Mouse (Mus musculus): ENCODE measurements around the gene Gm21915.

Gene Gm21915

DNA sequence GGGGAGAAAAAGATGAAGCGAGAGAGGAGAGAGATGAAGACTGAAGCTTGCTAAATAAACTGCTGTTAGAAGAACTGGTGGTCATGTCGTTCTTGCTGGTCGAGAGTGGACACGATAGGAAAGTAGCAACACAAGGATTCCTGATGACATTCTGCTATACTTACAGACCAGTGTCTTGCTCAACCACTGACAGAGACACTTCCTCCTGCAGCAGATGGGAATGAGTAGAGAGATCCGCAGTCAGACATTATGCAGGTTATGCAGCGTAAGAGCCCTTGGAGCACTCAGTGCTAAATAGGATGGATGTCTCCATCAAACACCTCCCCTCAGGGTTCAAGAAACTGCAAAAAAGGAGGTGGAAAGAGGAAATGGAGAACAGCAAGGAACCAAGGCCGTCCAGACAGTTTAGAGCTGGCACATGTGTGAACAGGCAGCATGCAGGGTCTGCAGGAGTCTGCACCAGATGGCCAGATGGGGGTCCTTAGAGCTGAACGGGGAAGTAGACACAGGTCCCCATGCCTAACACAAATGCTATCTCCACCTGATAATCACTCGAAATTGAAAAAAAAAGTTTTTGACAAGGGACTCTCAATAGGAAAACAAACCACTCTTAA lies 4.1 kb upstream of the Gm21915 start:
- no peak for DNase-seq (ENCODE audit: low spot score)

DNA sequence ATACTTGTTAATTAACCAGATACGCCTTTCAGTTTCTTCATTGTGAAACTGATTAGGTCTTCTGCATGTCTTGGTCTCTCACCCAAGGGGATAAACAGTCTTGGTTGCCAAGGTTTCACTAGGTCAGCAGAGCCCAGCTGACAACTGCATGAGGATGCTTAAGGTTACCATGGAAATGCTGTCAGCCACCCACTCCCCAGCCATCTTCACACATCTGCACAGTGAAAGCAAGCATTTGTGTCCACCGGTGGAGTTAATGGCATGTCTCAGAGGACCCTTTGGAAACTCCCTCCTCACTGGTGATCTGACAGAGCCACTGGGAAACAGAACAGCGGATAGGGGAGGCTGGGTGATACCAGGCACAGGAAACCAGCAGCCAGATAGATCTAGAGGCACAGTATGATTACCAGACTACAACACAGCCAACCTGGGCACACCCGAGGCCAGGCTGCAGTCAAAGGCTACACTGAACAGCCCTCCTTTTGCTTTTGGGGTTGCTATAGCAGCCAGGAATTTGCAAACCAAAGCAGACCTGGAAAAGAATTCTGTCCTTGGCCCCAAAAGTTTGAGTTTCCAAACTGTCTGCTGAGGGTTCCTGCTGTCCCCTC lies 1.0 kb downstream of the Gm21915 start:
- no peak for DNase-seq (ENCODE audit: low spot score)

DNA sequence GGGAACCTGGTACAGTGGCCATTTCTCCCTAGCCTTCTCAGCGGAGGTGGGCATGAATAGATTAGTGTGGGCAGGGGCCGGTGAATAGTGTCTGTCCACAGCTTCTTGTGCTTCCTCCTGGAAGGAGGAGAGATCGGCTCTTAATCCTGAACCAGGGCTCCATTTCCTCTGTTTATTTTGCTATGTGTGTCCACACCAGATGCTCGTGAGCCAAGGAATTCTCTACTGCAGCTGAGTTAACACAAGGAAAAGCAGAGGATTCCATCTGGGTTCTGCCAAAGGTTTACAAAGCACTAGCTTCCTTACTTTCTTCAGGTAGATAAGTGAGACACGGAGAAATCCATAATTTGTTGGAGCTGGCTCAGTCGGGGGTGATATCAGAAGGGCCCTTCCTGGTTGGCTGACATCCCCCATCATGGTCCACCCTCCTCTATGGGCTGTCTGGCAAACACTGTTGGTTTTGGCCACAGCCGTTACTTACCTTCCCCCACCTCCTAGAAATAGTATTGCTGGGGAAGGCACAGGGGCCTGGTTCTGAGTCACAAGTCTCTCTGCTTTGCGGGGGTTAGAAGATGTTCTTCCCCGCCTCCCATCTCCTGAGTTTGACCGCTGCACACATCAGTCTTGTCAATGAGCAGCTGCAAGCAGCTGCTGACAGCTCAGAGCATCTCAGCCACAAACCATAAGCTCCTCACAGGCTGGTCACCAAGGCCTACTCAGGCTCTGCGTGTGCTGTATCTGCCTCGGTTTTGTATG lies 5.0 kb downstream of the Gm21915 start:
- DNase-seq (ENCODE audit: low spot score): no peak

DNA sequence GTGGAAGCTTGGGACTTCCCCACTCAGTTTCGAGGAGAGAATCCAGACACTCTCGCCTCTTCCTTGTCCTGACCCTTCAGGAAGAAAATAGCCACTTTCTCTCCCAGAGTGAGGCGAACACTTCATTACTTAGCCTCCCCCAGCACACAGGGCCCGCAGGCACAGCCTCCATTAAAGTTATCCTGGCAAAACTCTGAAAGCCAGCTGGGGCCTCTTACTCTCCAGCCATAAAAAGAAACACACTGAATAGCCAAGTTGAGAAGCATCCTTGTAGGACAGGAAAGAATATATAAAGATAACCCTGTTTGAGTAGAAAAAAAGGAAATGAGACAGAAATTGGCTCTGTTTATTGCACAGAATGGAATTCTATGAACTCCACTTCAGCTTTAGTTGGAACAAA lies 8.2 kb downstream of the Gm21915 start:
- no peak for DNase-seq (ENCODE audit: low spot score)

DNA sequence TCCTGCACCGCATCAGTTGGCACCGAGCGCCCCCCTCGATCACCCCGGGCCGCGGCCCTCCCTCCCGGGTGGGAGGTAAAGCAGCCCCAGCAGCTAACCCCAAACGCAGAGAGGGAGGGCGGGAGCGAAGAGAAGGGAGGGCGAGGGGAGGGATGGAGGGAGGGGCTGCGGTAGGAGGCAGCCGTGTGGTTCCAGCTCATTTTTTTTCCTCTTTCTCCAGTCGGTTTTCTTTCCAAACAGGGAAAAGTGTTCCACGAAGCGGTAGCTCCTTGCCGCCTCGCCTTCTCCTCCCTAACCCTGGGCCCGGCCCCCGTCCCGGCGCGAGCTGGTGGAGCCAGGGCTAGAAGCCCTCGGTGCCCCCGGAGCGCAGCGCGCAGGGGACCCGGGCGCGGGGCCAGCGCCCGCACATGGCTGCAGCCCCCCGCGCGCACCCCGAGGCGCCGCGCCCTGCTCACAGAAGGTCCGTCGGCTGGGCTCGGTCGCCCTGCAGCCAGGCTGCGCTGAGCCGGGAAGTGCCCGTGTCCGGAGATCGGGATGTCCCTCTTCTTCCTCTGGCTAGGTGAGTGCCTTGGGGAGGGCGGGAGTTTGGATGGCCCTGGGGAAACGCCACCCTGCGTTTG lies 15.5 kb downstream of the Gm21915 start, which contains the start of gene Clmp:
Gene Clmp, plus strand, starts transcription at position 162 of the 620 bp plus-strand sequence.
- peak; percentile 30 for DNase-seq (ENCODE audit: low spot score)

DNA sequence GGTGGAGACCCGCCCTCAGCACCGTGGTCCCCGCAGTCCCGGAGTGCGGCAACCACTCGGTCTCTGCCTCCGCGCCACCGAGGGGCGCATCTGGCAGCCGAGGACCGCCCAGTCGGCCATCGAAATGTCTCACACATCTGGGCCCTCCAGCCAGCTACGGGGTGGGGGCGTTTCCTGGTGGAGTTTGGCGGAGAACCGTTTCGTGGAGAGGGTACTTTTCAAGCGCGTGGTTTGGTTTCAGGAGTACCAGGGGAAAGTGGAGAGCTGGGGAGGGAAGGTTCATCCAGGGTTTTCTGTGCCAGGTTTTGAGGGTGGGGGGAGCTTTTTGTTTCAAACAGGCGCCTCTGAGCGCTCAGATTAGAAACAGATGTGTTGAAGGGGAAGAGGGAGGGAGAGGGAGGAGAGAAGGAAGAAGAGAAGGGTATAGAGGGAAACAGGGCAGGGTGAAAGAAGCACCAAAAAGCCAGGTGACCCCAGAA lies 16.0 kb downstream of the Gm21915 start:
- peak; percentile 33 for DNase-seq (ENCODE audit: low spot score)

DNA sequence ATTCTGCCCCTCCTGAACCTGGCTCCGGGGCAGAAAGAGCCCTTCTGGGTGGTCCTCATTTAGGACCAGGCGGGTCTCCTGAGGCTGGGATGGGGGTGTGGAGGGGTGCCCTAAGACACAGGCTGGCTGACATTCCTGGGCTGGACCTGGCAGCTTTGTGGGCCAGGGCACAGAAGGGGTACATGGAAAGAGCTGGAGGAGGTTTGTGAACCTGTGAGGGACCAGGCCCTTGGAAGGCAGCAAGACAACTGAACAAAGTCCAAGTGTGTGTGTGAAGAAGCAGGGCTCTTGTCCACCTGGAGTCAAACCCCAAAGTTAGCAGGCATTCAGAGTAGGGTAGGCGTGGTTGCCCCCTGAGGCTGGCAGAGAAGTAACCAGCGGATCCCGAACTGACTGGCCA lies 16.6 kb downstream of the Gm21915 start:
- DNase-seq (ENCODE audit: low spot score): no peak

DNA sequence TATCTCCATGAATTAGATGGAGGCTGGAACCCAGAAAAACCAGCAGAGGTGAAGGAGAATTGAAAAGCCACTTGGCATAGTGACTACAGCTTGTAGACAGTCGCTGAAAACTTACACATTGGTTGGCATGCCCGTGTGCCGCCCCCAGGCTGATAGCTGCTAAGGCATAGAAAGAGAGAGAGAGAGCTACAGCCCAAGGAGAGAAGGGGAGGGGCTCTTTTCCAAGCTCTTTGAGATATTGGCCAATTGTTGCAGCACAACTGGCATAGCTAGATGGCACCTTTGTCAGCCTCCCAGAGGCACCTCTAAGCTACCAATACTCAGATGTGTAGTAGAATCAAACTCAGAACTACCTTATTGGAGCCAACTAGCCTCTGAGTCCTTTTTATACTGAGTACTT lies 17.1 kb downstream of the Gm21915 start:
- DNase-seq (ENCODE audit: low spot score): no peak

DNA sequence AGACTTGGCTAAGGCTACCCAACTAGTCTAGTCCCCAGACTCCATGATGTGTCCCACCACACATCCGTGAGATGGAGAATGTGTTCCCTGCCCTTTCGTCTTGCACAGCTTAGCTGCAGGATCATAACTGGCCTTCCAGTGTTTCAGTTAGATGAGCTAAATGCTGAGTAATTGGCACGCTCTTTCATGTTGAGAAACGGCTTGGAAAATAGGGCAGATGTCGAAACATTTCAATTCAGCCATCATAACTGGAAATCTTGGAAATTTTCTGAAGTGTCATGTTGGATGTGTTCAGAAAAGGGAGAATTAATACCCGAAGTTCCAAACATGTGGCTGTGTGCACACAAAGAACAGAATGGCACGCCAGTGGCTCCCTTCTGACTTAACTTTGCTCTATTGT lies 20.1 kb downstream of the Gm21915 start:
- no peak for DNase-seq (ENCODE audit: low spot score)

DNA sequence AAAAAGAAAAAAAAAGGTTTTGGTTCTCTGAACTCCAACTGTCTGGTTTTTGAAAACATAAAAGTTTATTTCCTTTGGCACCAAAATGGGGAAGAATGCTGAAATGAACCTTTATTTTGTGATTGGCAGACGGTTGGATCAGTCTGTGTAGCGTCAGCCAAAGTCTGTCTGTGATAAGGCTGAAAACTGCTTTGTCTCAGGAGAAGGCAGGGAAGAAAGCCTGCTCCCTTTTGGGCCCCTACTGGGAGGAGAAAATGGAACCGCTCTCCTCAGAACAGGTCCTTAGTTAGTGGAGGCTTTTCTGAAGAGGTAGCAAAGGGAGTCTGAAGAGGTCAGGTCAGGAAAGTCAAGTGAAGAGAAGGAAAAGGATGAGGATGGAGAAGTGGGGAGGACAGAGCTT lies 22.6 kb downstream of the Gm21915 start:
- no peak for DNase-seq (ENCODE audit: low spot score)

DNA sequence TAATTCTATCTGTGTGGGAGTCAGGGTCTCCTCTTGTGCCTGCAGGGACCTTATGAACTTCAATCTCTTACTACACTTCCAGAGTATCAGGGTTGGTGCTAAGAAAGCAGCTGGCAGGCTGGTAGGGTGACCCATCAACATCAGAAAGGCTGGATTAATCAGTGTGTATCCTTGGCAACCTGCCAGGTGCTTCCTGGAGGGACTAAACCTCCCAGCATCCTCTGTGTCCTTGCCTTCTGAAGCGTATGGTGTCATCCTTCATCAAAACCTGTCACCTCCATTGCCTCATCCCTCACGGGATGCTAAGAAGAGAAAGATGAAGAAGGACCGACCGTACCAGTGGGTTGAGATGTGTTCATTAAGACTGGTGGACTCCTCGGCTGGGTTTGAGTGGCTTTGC lies 23.4 kb downstream of the Gm21915 start:
- no peak for DNase-seq (ENCODE audit: low spot score)

DNA sequence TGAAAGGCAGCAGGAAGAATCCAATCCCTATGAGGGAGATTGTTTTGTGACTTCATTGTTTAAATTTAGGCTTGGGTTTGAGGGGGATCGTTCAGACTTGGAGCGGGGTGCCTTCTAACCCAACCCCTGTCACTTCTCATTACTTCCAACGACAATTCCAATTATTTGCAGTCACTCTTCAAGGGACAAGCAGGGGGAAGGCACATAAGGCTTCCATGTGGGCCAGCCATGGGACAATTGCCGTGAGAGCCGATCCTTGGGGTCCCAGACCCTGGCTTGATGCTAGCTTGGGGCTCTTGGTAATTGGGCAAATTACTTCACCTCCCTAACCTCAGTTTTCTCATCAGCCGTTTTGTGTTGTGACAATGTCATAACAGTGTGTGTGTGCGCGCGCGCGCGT lies 23.9 kb downstream of the Gm21915 start:
- no peak for DNase-seq (ENCODE audit: low spot score)

DNA sequence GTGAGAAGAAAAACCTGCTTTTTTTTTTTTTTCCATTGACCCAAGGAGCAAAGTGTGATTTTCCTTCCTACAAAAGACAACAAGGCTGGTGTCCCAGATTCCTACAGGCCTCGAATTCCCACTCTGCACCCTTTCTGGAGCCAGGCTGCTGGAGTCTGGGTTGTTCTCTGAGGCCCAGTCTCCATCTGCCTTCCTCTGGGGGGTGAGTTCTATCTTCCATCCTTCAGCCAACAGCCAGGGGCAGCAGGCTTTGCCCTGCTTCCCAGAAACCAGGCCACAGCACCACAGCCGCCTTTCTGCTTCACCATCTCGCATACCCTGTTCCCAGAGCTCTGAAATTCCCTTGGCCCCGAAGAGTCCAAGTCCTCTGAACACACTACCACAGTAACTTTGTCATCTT lies 25.7 kb downstream of the Gm21915 start:
- DNase-seq (ENCODE audit: low spot score): no peak

DNA sequence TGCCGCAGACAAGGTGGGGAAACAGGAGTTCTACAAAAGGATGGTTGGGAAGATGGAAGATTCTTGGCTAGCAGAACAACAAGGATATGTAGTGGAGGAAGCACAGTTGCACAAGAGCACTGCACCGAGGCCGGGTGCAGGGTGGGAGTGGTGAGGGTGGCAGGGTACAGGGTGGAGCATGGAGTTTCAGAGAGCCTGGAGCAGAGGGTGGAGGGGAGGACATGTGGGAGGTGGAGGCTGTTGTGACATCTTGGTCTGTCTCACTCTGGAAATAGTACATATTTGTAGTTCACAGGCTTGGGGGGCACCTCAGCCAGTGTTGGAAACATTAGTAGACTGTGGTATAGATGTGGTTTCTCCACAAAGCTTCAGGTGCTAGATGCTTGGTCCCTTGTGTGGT lies 28.8 kb downstream of the Gm21915 start:
- DNase-seq (ENCODE audit: low spot score): no peak

DNA sequence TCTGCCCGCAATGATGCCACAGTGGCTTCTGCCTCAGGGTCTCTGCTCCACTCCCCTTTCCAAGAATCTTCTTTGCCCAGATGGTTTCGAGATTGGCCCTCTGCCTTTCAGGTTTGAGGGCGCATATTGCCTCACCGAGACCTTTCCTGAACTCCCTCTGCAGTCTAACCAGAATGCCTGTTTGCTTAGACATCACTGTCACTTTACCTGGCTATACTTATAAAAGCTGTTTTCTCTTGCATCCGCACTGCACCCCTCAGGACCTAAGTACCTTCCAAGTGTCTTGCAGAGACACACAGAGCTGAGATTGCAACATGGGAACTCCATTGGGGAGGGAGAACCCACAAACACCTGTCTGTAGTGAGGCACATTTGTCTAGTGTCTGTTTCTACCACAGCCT lies 29.8 kb downstream of the Gm21915 start:
- no peak for DNase-seq (ENCODE audit: low spot score)

DNA sequence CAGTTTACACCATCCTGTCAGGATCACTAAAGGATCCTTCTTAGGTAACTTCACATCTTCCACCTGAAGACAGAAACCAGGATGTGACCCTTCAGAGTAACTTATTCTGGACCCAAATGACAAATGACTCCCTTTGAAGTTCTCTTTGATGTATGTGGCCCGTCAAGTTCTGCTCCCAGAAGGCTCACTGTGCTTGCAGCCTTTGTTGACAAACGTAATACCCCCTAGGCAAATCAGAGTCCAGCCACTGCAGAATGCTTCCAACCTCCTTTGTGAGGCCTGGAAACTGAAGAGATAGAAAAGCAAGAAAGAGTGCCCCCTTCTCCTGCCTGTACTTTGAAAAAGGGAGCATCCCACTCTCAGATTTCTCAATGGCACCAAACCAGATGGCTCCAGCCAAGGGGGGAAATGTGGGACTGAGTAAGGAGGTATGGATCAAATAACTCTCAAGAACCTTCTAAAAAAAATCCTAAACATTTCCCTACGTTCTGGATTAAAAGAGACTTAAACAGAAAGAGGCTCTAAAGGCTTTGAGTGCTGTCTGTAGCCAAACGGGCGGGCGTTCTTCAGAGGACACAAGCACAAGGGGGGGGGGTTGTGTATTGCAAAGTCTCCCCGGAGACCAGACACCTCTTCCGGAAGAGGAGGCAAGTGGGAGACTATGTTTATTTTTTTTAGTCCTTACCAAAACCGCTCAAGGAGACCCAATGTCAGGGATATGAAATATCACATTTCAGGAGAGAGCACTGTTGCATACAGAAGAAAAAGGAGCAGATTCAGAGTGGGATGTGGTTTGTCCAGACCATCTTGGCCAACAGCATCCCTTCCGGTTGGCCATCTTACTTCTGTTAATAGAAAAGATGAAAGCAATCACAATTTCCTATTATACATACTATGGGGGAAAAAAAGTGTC lies 34.2 kb downstream of the Gm21915 start:
- no peak for DNase-seq (ENCODE audit: low spot score)

DNA sequence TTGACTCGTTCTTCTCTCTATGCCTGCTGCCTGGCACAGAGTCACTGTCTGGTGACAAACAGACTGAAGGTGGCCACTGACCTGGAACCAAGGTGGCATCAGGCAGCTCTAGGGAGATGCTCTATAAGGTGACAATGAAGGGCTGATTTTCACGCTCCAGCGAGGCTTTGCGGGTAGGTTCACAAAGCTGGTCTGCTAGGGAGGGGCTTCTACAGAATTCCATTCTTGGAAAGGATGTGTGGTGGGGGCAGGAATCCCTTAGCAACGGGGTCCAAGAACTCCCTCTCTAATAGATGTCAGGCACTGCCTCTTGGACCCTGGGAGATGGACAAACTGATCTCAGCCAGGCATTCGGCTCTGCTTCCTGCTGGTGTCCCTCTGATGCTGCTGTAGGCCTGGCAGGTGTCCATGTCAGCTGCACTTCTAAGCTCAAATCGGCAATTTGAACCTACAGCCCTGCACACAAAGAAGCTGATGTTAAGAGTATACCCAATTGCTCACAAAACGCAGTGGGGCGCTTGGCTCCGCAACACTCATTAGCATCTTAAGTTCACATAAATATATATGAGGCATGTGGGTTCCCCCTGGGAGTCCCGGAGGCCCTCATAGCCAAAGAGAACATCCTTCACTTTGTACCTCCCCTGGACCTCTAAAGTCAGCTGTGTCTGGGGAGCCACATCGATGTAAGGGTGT lies 38.2 kb downstream of the Gm21915 start:
- no peak for DNase-seq (ENCODE audit: low spot score)

DNA sequence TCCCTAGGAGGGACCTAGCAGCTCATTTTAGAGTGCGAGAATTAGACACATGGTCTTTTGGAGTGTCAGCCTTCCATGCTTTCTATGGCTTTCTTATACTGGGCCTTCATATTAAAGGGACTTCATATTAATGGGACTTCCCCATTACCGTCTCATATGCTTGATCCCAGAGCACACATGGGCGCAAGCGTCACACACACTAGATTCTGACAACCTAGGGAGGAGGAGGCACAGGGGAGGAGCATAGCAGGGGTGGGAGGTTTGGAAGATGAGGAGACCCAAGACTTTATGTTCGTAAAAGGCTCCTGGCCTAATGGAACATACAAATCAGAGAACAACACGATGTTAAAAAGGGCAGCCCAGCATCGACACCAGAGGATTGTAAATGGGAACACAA lies 38.7 kb downstream of the Gm21915 start:
- DNase-seq (ENCODE audit: low spot score): no peak

DNA sequence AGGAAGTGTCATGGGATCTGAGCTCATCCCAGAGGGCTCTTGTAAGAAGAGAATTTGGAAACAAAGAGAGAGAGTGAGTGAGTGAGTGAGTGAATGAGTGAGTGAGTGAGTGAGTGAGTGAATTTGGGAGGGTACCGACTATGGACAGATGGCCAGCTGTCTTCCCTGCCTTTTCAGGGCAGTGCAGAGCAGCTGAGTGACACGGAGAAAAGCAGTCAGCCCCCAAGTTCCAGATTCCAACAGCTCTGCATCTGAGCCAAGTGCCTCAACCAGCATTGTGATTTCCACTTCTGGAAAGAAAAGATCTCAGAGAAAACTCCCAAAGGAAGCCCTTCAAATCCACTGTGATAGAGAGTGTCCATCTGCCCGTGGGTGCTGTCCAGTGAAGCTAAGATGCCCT lies 39.2 kb downstream of the Gm21915 start:
- DNase-seq (ENCODE audit: low spot score): no peak

DNA sequence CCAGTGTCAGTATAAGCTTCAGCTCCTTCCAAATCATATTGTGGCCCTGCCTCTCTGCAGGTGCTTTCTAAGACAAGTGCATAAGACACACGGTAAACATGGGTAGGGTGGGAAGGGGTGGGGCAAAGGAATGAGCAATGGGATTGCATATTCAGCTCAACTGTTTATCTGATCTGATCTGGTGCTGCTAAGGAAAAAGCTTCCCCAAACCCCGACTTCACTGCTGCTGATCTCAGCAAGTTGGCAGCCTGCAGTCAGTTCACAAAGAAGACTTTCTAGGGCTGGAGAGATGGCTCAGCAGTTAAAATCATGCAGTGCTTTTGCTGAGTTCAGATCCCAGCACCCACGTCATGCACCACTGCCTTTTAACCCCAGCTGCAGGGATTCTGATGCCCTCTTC lies 39.6 kb downstream of the Gm21915 start:
- no peak for DNase-seq (ENCODE audit: low spot score)

DNA sequence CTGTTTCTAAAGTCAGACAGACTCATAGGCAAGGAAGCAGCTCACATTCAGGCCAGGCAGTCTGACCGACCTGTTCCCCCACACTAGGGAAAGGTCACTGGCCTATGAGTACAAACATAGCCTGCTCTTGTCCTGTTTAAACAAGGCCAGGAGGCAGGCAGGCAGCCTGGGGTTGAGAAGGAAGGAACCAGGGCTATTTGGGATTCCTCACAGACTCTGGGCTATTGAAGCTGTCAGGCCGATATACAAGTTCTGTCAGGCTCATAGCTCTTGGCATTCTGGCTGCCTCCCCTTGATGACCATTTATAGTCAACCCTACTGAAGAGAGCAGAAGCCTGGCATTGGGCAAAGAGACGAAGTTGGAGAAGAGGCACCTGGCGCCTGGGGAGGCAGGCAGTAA lies 41.2 kb downstream of the Gm21915 start:
- no peak for DNase-seq (ENCODE audit: low spot score)

All from urinary bladder, postnatal 14 days (tissue).